Mouse (Mus musculus): ENCODE measurements around the gene Irak4.
A peak's percentile ranks its signal among the peaks of the same experiment; 100 is the strongest.

Irak4 gene

GRCm38 (mm10) chr15:94620909-94621308, 77.5 kb downstream of the Irak4 start:
- DNase-seq (ENCODE audit: low read depth, low spot score): peak; percentile 61

- DNase-seq (ENCODE audit: low read depth, low spot score): no peak
Observed at GRCm38 (mm10) chr15:94628463-94628829, 85.0 kb downstream of the Irak4 start.

- DNase-seq (ENCODE audit: low read depth, low spot score): peak; percentile 69
Observed at GRCm38 (mm10) chr15:94628830-94629601, 85.6 kb downstream of the Irak4 start, which contains the start of gene Tmem117. Gene Tmem117 (plus strand): TSS chr15:94629232.

GRCm38 (mm10) chr15:94630553-94630952, 87.1 kb downstream of the Irak4 start:
- DNase-seq (ENCODE audit: low read depth, low spot score): no peak
